Mouse (Mus musculus) kidney, adult 2 months (tissue): ENCODE data around the gene Ak7.

Source experiments
- CTCF ChIP-seq: fragments of 200-500 bp; conservative IDR thresholded peaks from 2 replicates; pipeline ENCODE4 v1.5.1; 2011; ENCODE audit warnings: low read depth, mild to moderate bottlenecking, control low read depth, low read length, moderate library complexity, mixed read lengths; ENCODE audit not compliant: insufficient read depth, insufficient read length
- POLR2A ChIP-seq: fragments of 200-500 bp; IDR thresholded peaks from one replicate; pipeline ENCODE4 v1.6.1; 2011; ENCODE audit warnings: low read depth, low read length, control low read depth

DNA sequence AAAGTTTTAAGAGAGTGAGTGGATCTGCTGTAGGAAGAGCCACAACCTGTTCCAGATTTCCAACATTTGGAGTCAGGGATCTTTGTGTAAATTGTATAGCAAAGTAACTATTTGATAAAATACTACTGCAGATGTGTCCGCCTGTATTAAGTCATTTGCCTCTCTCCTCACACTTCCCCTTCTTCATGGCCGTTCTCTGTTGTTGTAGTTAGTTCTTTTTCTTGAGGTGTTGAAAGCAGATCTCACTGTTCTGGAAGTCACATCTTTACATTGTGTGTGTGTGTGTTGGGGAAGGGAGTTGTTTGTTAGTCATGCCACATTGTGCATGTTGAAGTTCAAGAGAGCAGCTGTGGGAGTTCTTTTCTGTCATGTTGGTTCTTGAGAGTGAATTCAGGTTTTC lies 89.1 kb downstream of the Ak7 start:
- TF ChIP-seq CTCF = no peak
- TF ChIP-seq POLR2A = no peak
